Mouse (Mus musculus): ENCODE measurements at regions not wholly inside any gene's neighbourhood (a gene's known extent, or its start where the extent isn't known, plus 50 kb on each side); places are given as distances from the start of the nearest gene placed in this dataset.

- no peak for DNase-seq (ENCODE audit: low read depth, low spot score)
- Histone ChIP-seq H3K36me3 (ENCODE audit: control insufficient read depth in 1 of 2, insufficient read depth in 2 of 2, low read length in 2 of 2) (no peaks in the 10 kb centered on the region), H3K4me1 (ENCODE audit: control insufficient read depth in 1 of 2, insufficient read depth in 2 of 2, low read length in 2 of 2) (no peaks in the 10 kb centered on the region), H3K9ac (ENCODE audit: control insufficient read depth, low read depth, low read length, poor library complexity, severe bottlenecking) (no peak overlapping the region), H3K27me3 (ENCODE audit: control insufficient read depth in 1 of 2, insufficient read depth in 2 of 2, low read length in 2 of 2) (no peaks in the 10 kb centered on the region), H3K27ac (ENCODE audit: control insufficient read depth, low read depth, low read length) (no peak overlapping the region), H3K79me2 (ENCODE audit: control insufficient read depth, insufficient read depth, low read length, poor library complexity) (no peaks in the 10 kb centered on the region), H3K9me3 (replicated peaks; ENCODE audit: insufficient read depth, low read length) (no peaks in the 10 kb centered on the region), H3K4me3 (ENCODE audit: control insufficient read depth in 1 of 2, insufficient read depth in 1 of 2, low read depth in 2 of 2, low read length in 2 of 2) (no peak overlapping the region)
- TF ChIP-seq ZKSCAN1 (IDR thresholded peaks at IDR 0.05; ENCODE audit: low read depth, low read length) (no peak), CTCF (IDR thresholded peaks at IDR 0.05 in 2 of 3, conservative IDR thresholded peaks at IDR 0.05 in 1 of 3; ENCODE audit: control insufficient read depth in 1 of 3, insufficient read depth in 1 of 3, low read depth in 2 of 3, low read length in 3 of 3, poor library complexity in 1 of 3, severe bottlenecking in 1 of 3) (no peak), NRF1 (IDR thresholded peaks at IDR 0.05; ENCODE audit: insufficient read depth, low read depth, low read length, poor library complexity, severe bottlenecking) (no peak)
Observed at GRCm38 (mm10) chr10:96479786-96480185, 137.0 kb upstream of the Btg1 start.

GRCm38 (mm10) chr10:96480453-96481324 is 136.1 kb upstream of the Btg1 start:
- no peaks in the 10 kb centered on the region for H3K9me3 ChIP-seq (replicated peaks; ENCODE audit: insufficient read depth, low read length)
- TF ChIP-seq CTCF (IDR thresholded peaks at IDR 0.05 in 2 of 3, conservative IDR thresholded peaks at IDR 0.05 in 1 of 3; ENCODE audit: control insufficient read depth in 1 of 3, insufficient read depth in 1 of 3, low read depth in 2 of 3, low read length in 3 of 3, poor library complexity in 1 of 3, severe bottlenecking in 1 of 3), result no peak
- no peak for TF ChIP-seq MAX (IDR thresholded peaks at IDR 0.05; ENCODE audit: low read length)
- no peak for TF ChIP-seq TCF12 (IDR thresholded peaks at IDR 0.05; ENCODE audit: low read depth, low read length)
- no peak for TF ChIP-seq TBP (IDR thresholded peaks at IDR 0.05; ENCODE audit: low read depth, low read length)
- TF ChIP-seq CHD2 (IDR thresholded peaks at IDR 0.05; ENCODE audit: low read length), result no peak
- TF ChIP-seq NELFE (IDR thresholded peaks at IDR 0.05; ENCODE audit: low read depth, low read length), result no peak
- TF ChIP-seq ZNF384 (IDR thresholded peaks at IDR 0.05; ENCODE audit: low read depth, low read length), result no peak
- no peak for TF ChIP-seq ETS1 (IDR thresholded peaks at IDR 0.05; ENCODE audit: low read depth, low read length)
- TF ChIP-seq ELF1 (IDR thresholded peaks at IDR 0.05; ENCODE audit: low read depth, low read length), result no peak
- TF ChIP-seq MYC (IDR thresholded peaks at IDR 0.05; ENCODE audit: low read depth, low read length), result no peak
- TF ChIP-seq MAZ (IDR thresholded peaks at IDR 0.05; ENCODE audit: low read depth, low read length), result no peak
- TF ChIP-seq GATA1 (IDR thresholded peaks at IDR 0.05; ENCODE audit: low read depth, low read length), result no peak
- TF ChIP-seq MEF2A (IDR thresholded peaks at IDR 0.05; ENCODE audit: extremely low read depth, insufficient replicate concordance, low read depth, low read length, poor library complexity, severe bottlenecking), result no peak
- H3K9ac ChIP-seq (ENCODE audit: control insufficient read depth, low read depth, low read length, poor library complexity, severe bottlenecking), result no peak overlapping the region
- H3K27me3 ChIP-seq (ENCODE audit: control insufficient read depth in 1 of 2, insufficient read depth in 2 of 2, low read length in 2 of 2), result no peaks in the 10 kb centered on the region
- H3K4me1 ChIP-seq (ENCODE audit: control insufficient read depth in 1 of 2, insufficient read depth in 2 of 2, low read length in 2 of 2), result no peaks in the 10 kb centered on the region
- no peak for DNase-seq (ENCODE audit: low read depth, low spot score)
- no peak overlapping the region for H3K27ac ChIP-seq (ENCODE audit: control insufficient read depth, low read depth, low read length)
- H3K4me3 ChIP-seq (ENCODE audit: control insufficient read depth in 1 of 2, insufficient read depth in 1 of 2, low read depth in 2 of 2, low read length in 2 of 2), result no peak overlapping the region
- no peaks in the 10 kb centered on the region for H3K79me2 ChIP-seq (ENCODE audit: control insufficient read depth, insufficient read depth, low read length, poor library complexity)
- H3K36me3 ChIP-seq (ENCODE audit: control insufficient read depth in 1 of 2, insufficient read depth in 2 of 2, low read length in 2 of 2), result no peaks in the 10 kb centered on the region
